Mouse (Mus musculus) 3134 (cell line): ENCODE measurements around the gene Syce1.
"Not testable (repeated sequence)": the region's sequence is repeated elsewhere in the genome, so short reads cannot be mapped to it uniquely, and the experiment has no call there.

Source experiments
- DNase-seq: peaks from one replicate; pipeline ENCODE4 v3.0.0-alpha.2; 2011; ENCODE audit warnings: low spot score; ENCODE audit not compliant: insufficient read length; ENCODE audit errors: extremely low read depth

The Syce1 gene

GRCm38 (mm10) chr7:140780548-140780947 is 7.1 kb downstream of the Syce1 start:
- no peak for DNase-seq

GRCm38 (mm10) chr7:140765888-140766739 is 21.5 kb downstream of the Syce1 start:
- no peak for DNase-seq

- DNase-seq = not testable (repeated sequence)
Measured at GRCm38 (mm10) chr7:140765391-140765790, 22.3 kb downstream of the Syce1 start.

- DNase-seq = no peak
Measured at GRCm38 (mm10) chr7:140763447-140764020, 24.1 kb downstream of the Syce1 start, which contains the start of gene Cyp2e1. Cyp2e1 (plus strand) TSS chr7:140763739.

GRCm38 (mm10) chr7:140760647-140761046 is 27.0 kb downstream of the Syce1 start:
- no peak for DNase-seq

GRCm38 (mm10) chr7:140756151-140756854 is 31.3 kb downstream of the Syce1 start:
- DNase-seq = no peak

- no peak for DNase-seq
Measured at GRCm38 (mm10) chr7:140754556-140754955, 33.1 kb downstream of the Syce1 start.

GRCm38 (mm10) chr7:140748827-140749160 is 38.9 kb downstream of the Syce1 start:
- no peak for DNase-seq

GRCm38 (mm10) chr7:140748116-140748826 is 39.4 kb downstream of the Syce1 start:
- no peak for DNase-seq

- no peak for DNase-seq
Measured at GRCm38 (mm10) chr7:140747402-140747801, 40.2 kb downstream of the Syce1 start.

GRCm38 (mm10) chr7:140733162-140733561 is 54.5 kb downstream of the Syce1 start:
- no peak for DNase-seq
